Mouse (Mus musculus) ZHBTc4 (cell line): Measurements from ENCODE around the gene Odr4.

Source experiments
- DNase-seq: peaks from one replicate; pipeline ENCODE4 v3.0.0-alpha.2; 2011; ENCODE audit warnings: low read depth, low spot score

Odr4 gene

GRCm38 (mm10) chr1:150392638-150393487 is at the start of gene Odr4, which contains the start of gene Tpr:
Odr4 (minus strand) TSS chr1:150393080.
Tpr (plus strand) TSS chr1:150392838.
- DNase-seq: peak; percentile 99

- peak; percentile 51 for DNase-seq
Observed at GRCm38 (mm10) chr1:150441731-150442130, 48.9 kb upstream of the Odr4 start.

- DNase-seq: no peak
Observed at GRCm38 (mm10) chr1:150438641-150439040, 45.8 kb upstream of the Odr4 start.

DNA sequence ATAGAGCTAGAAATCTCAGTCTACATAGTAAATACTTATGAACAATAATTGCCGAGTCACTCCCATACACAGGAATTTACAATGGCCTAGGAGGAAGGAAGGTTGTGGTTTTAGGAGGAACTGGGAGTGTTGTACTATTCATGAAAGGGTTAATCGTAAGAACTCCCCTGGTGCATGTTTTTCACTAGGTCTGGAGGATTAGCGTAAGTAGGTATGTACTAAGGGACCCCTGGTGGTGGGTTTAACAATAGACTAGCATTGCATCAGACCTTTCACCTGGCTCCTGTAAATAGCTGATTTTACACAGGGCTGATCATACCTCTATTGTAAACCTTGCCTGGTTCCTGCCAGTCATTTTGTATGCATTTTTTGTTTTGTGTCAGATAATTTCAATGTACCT is 33.3 kb upstream of the Odr4 start:
- DNase-seq: peak; percentile 71

DNA sequence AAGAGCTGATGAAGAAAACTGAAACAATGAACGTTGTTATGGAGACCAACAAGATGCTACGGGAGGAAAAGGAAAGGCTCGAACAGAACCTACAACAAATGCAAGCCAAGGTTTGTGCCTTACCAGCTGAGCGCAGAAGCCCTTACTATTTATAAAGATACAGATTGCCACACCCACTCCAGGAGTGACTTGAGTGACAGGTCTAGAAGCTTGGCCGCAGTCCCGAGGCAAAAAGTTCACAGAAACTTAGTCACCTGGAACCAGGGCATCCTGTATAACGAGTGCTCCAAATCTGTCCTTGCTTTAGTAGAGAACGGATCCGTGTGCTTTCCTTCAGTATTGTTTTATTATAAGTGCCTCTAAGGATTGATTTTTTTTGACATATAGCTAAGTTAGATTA is 32.8 kb upstream of the Odr4 start:
- no peak for DNase-seq

DNA sequence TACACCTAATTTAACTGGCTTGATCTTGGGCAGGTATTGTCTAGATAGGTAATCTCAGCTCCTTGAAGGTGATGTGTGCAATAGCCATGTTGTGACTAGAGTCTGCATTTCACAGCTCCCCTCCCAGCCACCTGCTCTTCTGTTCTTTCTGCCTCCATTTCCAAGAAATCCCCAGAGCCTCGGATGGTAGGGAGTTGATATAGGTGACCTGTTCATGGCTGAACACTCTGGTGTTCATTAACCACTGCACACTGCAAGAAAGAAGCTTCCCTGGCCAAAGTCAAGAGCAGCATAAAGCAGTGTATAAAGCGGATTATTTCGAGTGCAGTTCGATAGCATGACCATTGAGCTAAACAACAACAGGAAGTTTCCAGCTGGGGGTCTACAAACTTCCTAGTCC is 25.5 kb upstream of the Odr4 start:
- no peak for DNase-seq

- DNase-seq: no peak
Observed at GRCm38 (mm10) chr1:150416006-150416405, 23.1 kb upstream of the Odr4 start.

- no peak for DNase-seq
Observed at GRCm38 (mm10) chr1:150409996-150410395, 17.1 kb upstream of the Odr4 start.

GRCm38 (mm10) chr1:150407285-150407684 is 14.4 kb upstream of the Odr4 start:
- DNase-seq: no peak

DNA sequence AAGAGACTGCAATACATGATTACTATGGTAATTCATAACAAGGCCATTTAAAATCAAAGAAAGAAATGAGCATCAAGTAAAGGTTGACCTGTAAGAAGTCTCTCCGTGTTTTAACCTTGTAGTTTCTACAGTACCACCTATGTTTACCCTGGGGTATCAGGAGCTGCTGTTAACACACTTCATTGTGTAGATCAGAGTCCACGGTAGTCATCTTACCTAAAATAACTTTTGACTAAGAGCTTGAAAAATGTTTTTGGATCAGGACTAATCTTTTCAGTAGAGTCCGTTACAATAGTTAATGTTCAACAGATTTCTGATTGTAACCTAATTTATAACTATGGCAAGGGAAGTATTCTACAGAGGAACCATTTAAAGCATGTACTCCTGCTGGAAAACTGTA is 11.7 kb upstream of the Odr4 start:
- no peak for DNase-seq

- no peak for DNase-seq
Observed at GRCm38 (mm10) chr1:150403914-150404313, 11.0 kb upstream of the Odr4 start.

- DNase-seq: no peak
Observed at GRCm38 (mm10) chr1:150396001-150396400, 3.1 kb upstream of the Odr4 start.

DNA sequence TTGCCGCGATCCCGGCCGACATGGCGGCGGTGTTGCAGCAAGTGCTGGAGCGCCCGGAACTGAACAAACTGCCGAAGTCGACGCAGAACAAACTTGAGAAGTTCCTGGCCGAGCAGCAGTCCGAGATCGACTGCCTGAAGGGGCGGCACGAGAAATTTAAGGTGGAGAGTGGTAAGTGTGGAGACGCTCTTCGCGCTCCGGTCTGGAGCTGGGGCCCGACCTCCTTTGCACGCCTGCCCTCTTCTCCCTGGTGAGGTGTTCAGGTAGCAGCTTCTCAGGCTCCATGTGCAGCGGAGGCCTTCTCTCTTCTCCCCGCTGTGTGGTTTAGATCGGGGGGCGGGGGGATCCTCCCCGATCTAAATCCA is 590 bp upstream of the Odr4 start:
- DNase-seq: no peak

- no peak for DNase-seq
Observed at GRCm38 (mm10) chr1:150391931-150392637, 796 bp downstream of the Odr4 start.

DNA sequence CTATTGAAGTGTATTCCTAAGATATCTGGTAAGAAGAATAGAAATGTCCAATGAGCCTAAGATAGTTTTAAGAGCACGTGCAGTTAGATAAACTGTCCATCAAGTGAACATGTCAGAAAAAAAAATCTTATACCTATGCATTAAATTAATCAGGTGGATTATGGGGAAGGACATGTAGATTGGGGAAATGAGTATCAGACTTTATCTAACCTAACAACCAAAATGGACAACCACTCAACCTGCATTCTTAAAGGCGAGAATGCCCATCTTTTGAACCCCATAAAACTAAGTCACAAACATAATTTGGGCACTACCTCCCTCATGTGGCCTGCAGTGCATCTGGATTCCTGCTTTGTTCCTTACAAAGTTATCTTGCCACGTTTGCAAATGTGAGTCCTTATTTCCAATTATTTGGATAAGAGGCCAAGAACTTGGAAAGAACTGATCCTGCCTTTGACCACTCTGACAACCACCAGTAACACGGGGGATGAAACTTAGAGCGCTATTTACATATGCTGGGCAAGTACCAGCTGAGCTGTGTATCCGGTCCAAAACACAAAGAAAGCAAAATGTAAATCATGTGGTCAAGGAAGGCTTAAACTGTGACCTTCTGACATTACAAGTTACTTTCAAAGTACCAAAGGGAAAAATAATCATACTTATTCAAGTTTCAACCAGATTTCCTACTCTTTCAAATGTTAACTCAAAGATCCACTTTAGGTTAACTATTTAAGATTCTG is 3.3 kb downstream of the Odr4 start:
- DNase-seq: no peak

DNA sequence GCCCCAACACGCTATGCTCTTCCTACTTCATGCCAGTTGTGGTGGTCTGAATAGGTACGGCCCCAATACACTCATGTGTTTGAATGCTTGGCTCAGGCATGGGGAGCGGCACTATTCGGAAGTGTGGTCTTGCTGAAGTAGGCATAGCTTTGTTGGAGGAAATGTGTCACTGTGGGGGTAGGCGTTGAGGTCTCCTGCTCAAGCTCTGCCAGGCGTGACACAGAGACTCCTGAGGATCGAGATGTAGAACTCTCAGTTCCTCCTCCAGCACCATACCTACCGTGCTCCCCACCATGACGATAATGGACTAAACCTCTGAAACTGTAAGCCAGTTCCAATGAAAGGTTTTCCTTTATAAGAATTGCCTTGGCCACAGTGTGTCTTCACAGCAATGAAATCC is 5.3 kb downstream of the Odr4 start:
- DNase-seq: no peak

DNA sequence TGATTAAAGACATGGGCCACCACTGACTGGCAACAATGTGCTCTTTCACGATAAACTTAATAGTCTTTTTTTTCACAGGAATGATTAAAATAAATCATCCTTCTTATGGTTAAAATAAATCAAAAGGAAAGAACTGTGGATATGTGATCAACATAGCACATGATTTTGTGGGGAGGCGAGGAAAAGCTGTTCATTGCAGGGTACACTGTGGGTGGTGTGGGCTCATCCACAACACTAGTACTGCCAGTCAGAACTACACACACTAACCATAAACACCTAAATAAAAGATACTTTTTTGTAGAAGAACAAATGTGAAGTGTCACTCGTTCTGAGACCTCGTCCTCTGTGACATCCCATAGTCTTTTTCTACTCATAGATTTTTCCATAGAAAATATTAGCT is 8.7 kb downstream of the Odr4 start:
- DNase-seq: no peak

DNA sequence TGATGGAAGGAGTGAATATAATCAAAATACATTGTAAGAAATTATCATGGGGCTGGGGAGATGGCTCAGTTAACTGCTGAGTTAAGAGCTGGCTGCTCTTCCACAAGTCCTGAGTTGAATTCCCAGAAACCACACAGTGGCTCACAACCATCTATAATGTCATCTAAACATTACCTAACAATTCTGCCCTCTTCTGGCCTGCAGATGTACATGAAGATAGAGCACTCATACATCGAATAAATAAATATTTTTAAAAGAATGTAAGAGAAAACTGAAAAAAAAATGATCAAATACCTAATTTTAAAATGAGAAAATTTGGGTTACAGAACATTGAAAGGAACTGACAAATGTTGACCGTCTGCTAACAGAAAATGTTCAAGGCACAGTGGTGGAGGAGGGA is 18.6 kb downstream of the Odr4 start:
- no peak for DNase-seq

DNA sequence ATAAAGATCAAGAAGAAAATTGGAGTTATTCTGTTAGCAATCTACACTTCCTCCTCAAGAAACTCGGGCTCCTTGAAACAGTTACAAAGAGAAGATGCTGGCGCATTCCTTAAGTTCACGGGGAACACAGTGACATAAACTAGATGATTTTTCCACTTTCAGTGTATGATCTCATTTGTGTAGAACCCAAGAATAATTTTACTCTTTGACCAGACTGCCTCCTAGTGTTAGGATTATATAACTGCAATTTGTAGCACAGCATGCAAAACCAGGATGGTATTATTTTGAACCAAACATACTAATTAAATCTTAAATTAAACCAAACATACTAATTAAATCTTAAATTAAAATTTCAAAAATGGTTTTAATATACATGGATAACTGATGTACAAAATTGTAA is 20.0 kb downstream of the Odr4 start:
- DNase-seq: peak; percentile 22

DNA sequence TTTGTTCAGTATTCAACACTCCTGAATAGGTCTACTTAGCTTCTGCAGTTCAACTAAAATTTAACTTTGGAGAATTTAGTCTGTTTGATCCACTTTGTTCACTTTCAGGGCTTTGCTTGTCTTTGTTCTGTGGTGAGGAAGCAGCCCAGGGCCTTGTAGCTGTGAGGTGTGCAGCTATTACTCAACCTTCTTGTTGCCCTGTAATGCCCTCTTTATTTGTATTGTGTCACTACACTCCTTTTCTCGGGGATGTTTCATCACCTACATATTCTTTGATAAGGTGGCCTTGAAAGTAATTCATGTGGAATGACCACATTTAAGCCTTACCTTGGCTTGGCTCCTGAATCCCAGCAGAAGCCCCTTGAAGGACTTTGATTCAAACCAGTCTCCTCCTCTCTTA is 32.0 kb downstream of the Odr4 start:
- no peak for DNase-seq

- no peak for DNase-seq
Observed at GRCm38 (mm10) chr1:150335111-150335510, 57.8 kb downstream of the Odr4 start.

DNA sequence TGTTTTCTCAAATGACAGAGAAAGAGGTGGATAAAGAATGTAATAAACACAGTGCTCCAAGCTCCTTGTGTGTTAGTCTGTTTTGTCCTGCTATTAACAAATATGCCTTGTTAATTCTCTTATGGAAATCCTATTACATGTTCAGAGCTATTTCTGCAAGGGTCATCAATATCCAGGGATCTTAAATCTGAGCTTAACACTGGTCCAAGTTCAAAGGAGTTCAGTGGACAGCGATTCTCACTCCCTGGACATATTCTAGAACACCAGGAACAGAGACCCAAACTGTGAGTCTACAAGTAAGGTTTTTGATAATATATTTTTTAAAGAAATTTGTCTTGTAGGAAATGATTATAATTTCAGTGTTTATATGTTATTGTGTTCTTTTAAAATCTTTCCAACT is 73.7 kb downstream of the Odr4 start, which contains the start of gene Pdc:
Pdc (plus strand) TSS at position 213 of the 400 bp plus-strand sequence.
- no peak for DNase-seq
